Mouse (Mus musculus) brain, embryonic 14.5 days (tissue): Measurements from ENCODE around the gene Prickle1. TPM values are rescaled to one million over a fixed set of nuclear protein-coding genes. Genes with fewer than 3 reads are reported as not detected.

Experiments used
- DNase-seq: peaks from one replicate; pipeline ENCODE4 v3.0.0-alpha.2; 2011; ENCODE audit warnings: low read depth
- CTCF ChIP-seq: fragments of 200-500 bp; IDR thresholded peaks from 2 replicates; pipeline ENCODE4 v1.5.1; 2012; ENCODE audit warnings: inconsistent platforms, mild to moderate bottlenecking, moderate library complexity, borderline replicate concordance; ENCODE audit not compliant: insufficient read depth, insufficient read length; ENCODE audit errors: extremely low read depth
- POLR2A ChIP-seq: fragments of 200-500 bp; IDR thresholded peaks from 2 replicates; pipeline ENCODE4 v1.6.1; 2012; ENCODE audit warnings: mild to moderate bottlenecking, inconsistent platforms, borderline replicate concordance; ENCODE audit not compliant: poor library complexity, insufficient read depth, insufficient read length, severe bottlenecking; ENCODE audit errors: extremely low read depth
- polyA plus RNA-seq: library from polyadenylated mRNA; depleted of rRNA; stranded (reverse); fragments of >200 nt; gene quantifications from 2 replicates; pipeline ENCODE4 v1.2.3, GENCODE M21; 2012

Gene Prickle1
- polyA plus RNA-seq, 1 experiment, result 10.4 TPM

- no peak for DNase-seq
- TF ChIP-seq CTCF (no peak), POLR2A (no peak)
Measured at GRCm38 (mm10) chr15:93611536-93612300, 16.0 kb upstream of the Prickle1 start.

GRCm38 (mm10) chr15:93610721-93611201, 15.1 kb upstream of the Prickle1 start:
- TF ChIP-seq CTCF (no peak), POLR2A (no peak)
- DNase-seq, result no peak

GRCm38 (mm10) chr15:93610288-93610687, 14.6 kb upstream of the Prickle1 start:
- no peak for DNase-seq
- no peak for TF ChIP-seq CTCF
- TF ChIP-seq POLR2A, result no peak

- TF ChIP-seq CTCF (no peak), POLR2A (no peak)
- DNase-seq, result no peak
Measured at GRCm38 (mm10) chr15:93602850-93603249, 7.2 kb upstream of the Prickle1 start.

- no peak for DNase-seq
- TF ChIP-seq CTCF (no peak), POLR2A (no peak)
Measured at GRCm38 (mm10) chr15:93601461-93602015, 5.8 kb upstream of the Prickle1 start.

GRCm38 (mm10) chr15:93596991-93597390, 1.3 kb upstream of the Prickle1 start:
- no peak for TF ChIP-seq CTCF
- no peak for TF ChIP-seq POLR2A
- DNase-seq, result no peak

GRCm38 (mm10) chr15:93596285-93596684, 594 bp upstream of the Prickle1 start:
- no peak for TF ChIP-seq CTCF
- peak; percentile 84 for DNase-seq

- no peak for TF ChIP-seq CTCF
- TF ChIP-seq POLR2A, result no peak
- DNase-seq, result peak; percentile 72
Measured at GRCm38 (mm10) chr15:93594888-93595698, 598 bp downstream of the Prickle1 start.

- TF ChIP-seq CTCF (no peak), POLR2A (no peak)
- no peak for DNase-seq
Measured at GRCm38 (mm10) chr15:93594296-93594887, 1.3 kb downstream of the Prickle1 start.

GRCm38 (mm10) chr15:93592596-93592995, 3.1 kb downstream of the Prickle1 start:
- TF ChIP-seq CTCF (no peak), POLR2A (no peak)

GRCm38 (mm10) chr15:93591831-93592321, 3.8 kb downstream of the Prickle1 start:
- TF ChIP-seq CTCF, result peak; percentile 8; the same call in 1 of the 2 replicates
- no peak for TF ChIP-seq POLR2A
- DNase-seq, result peak; percentile 70

More at GRCm38 (mm10) chr15:93592596-93592995, 3.1 kb downstream of the Prickle1 start:
- DNase-seq, result no peak
